Mouse (Mus musculus): ENCODE results near the gene Tpx2. TPM values are rescaled to one million over a fixed set of nuclear protein-coding genes. Genes with fewer than 3 reads are reported as not detected.

Gene Tpx2
- polyA plus RNA-seq, 1 experiment from 2014 or later, result 109 TPM

GRCm38 (mm10) chr2:152813232-152813631 lies 34.5 kb upstream of the Tpx2 start:
- Histone ChIP-seq H3K27me3 (no peaks in the 10 kb centered on the region), H3K9ac (replicated peaks) (no peak overlapping the region), H3K4me3 (no peak overlapping the region), H3K4me1 (peaks cover 27% of the 10 kb centered on the region), H3K9me3 (no peaks in the 10 kb centered on the region), H3K27ac (replicated peaks) (no peak overlapping the region), H3K36me3 (peaks cover 12% of the 10 kb centered on the region; the same call in 1 of the 2 replicates), H3K4me2 (replicated peaks) (no peak overlapping the region)
- 92% methylated on average over 1 of the region's 1 CpGs for WGBS
- no peak for ATAC-seq (ENCODE audit: low FRiP score, low read depth)

GRCm38 (mm10) chr2:152814213-152814874 lies 33.4 kb upstream of the Tpx2 start:
- 91% methylated on average over 6 of the region's 6 CpGs for WGBS
- H3K27ac ChIP-seq (replicated peaks), result no peak overlapping the region
- H3K4me1 ChIP-seq, result peaks cover 28% of the 10 kb centered on the region
- no peak overlapping the region for H3K4me3 ChIP-seq
- no peaks in the 10 kb centered on the region for H3K27me3 ChIP-seq
- ATAC-seq (ENCODE audit: low FRiP score, low read depth), result no peak
- H3K9ac ChIP-seq (replicated peaks), result no peak overlapping the region
- peaks cover 18% of the 10 kb centered on the region for H3K36me3 ChIP-seq
- no peak overlapping the region for H3K4me2 ChIP-seq (replicated peaks)
- no peaks in the 10 kb centered on the region for H3K9me3 ChIP-seq

- Histone ChIP-seq H3K4me1 (peaks cover 43% of the 10 kb centered on the region), H3K4me3 (no peak overlapping the region)
Observed at GRCm38 (mm10) chr2:152815879-152816656, 31.7 kb upstream of the Tpx2 start.

DNA sequence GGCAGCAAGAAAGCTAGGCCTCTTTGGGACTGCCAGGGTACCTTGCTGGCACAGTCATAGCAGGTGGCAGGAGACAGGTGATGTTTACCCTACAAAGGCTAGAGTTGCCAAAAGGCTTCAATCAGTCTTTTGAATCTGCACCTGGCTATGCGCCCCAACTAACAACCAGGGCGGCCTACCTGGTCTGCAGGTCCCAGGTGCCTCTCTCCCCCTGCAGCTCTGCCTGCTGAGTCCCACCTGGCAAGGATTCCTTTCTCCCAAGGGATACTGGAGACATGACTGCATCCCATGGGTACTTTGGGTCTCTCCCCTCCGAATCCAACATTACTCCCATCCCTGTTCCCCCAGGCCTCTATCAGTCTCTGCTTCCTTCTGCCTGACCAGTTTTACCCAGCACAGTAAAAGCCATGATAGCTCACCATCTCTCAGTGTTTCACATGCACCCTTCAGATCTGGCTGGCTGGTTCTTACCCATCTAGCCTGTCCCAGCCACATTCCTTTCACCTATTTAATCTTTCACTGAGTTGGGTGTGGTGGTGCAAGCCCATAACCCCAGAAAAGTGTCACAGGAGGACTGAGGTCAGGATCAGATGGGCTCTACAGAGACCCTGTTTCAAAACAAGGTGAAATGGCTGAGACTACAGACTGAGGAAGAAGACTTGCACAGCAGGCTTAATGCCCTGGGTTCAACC lies 31.0 kb upstream of the Tpx2 start:
- no peak overlapping the region for H3K9ac ChIP-seq (replicated peaks)
- peaks cover 38% of the 10 kb centered on the region for H3K36me3 ChIP-seq
- no peaks in the 10 kb centered on the region for H3K27me3 ChIP-seq
- H3K27ac ChIP-seq (replicated peaks), result no peak overlapping the region
- no peak for ATAC-seq (ENCODE audit: low FRiP score, low read depth)
- H3K4me3 ChIP-seq, result no peak overlapping the region
- no peaks in the 10 kb centered on the region for H3K9me3 ChIP-seq
- H3K4me2 ChIP-seq (replicated peaks), result no peak overlapping the region
- H3K4me1 ChIP-seq, result peaks cover 48% of the 10 kb centered on the region
- 82% methylated on average over 3 of the region's 3 CpGs for WGBS

More at GRCm38 (mm10) chr2:152815879-152816656, 31.7 kb upstream of the Tpx2 start:
- H3K9ac ChIP-seq (replicated peaks), result no peak overlapping the region
- H3K4me2 ChIP-seq (replicated peaks), result no peak overlapping the region
- H3K9me3 ChIP-seq, result no peaks in the 10 kb centered on the region
- 63% methylated on average over 7 of the region's 7 CpGs for whole genome bisulfite sequencing
- H3K27me3 ChIP-seq, result no peaks in the 10 kb centered on the region
- ATAC-seq (ENCODE audit: low FRiP score, low read depth), result no peak
- no peak overlapping the region for H3K27ac ChIP-seq (replicated peaks)
- peaks cover 31% of the 10 kb centered on the region for H3K36me3 ChIP-seq

- 75% methylated on average over 6 of the region's 6 CpGs for WGBS
- Histone ChIP-seq H3K9ac (replicated peaks) (no peak overlapping the region), H3K27ac (replicated peaks) (peak overlapping the region; percentile 39; the same call in 1 of the 2 replicates), H3K36me3 (peaks cover 40% of the 10 kb centered on the region), H3K9me3 (no peaks in the 10 kb centered on the region), H3K27me3 (no peaks in the 10 kb centered on the region), H3K4me1 (peaks cover 42% of the 10 kb centered on the region), H3K4me3 (no peak overlapping the region), H3K4me2 (replicated peaks) (no peak overlapping the region)
- no peak for ATAC-seq (ENCODE audit: low FRiP score, low read depth)
Observed at GRCm38 (mm10) chr2:152817596-152818291, 30.0 kb upstream of the Tpx2 start.

GRCm38 (mm10) chr2:152818679-152819078 lies 29.1 kb upstream of the Tpx2 start:
- no peaks in the 10 kb centered on the region for H3K9me3 ChIP-seq
- 55% methylated on average over 5 of the region's 5 CpGs for WGBS
- no peak overlapping the region for H3K9ac ChIP-seq (replicated peaks)
- H3K4me1 ChIP-seq, result peaks cover 42% of the 10 kb centered on the region
- H3K4me3 ChIP-seq, result no peak overlapping the region
- ATAC-seq (ENCODE audit: low FRiP score, low read depth), result no peak
- no peak overlapping the region for H3K27ac ChIP-seq (replicated peaks)
- H3K27me3 ChIP-seq, result no peaks in the 10 kb centered on the region
- peaks cover 40% of the 10 kb centered on the region for H3K36me3 ChIP-seq
- no peak overlapping the region for H3K4me2 ChIP-seq (replicated peaks)

DNA sequence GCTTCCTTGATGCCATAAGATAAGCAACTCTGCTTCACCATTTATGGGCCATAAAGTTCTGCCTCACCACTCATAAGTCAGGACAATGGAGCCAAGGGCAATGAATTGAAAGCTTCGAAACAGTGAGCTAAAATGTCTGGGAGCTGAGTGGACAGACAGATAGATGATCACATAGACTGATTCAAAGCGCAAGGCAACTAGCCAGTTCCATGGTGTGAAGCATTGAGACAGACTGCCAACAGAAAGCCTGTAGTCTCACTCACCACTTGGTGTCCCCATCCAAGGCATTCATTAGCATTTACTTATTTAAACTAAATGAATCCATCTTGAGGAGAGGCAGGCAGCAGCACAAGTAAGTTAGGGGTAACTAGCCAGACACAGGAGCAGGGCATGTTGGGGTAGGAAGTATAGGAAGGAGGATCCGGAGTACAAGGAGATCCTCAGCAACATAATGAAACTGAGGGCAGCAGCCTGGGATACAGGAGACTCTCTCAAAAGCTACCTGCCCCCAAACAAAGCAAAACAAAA lies 28.6 kb upstream of the Tpx2 start:
- Histone ChIP-seq H3K9ac (replicated peaks) (no peak overlapping the region), H3K36me3 (peaks cover 40% of the 10 kb centered on the region), H3K4me3 (no peak overlapping the region), H3K4me2 (replicated peaks) (no peak overlapping the region), H3K27ac (replicated peaks) (no peak overlapping the region), H3K9me3 (no peaks in the 10 kb centered on the region), H3K27me3 (no peaks in the 10 kb centered on the region), H3K4me1 (peaks cover 42% of the 10 kb centered on the region)
- no peak for ATAC-seq (ENCODE audit: low FRiP score, low read depth)
- 92% methylated on average over 3 of the region's 3 CpGs for WGBS

DNA sequence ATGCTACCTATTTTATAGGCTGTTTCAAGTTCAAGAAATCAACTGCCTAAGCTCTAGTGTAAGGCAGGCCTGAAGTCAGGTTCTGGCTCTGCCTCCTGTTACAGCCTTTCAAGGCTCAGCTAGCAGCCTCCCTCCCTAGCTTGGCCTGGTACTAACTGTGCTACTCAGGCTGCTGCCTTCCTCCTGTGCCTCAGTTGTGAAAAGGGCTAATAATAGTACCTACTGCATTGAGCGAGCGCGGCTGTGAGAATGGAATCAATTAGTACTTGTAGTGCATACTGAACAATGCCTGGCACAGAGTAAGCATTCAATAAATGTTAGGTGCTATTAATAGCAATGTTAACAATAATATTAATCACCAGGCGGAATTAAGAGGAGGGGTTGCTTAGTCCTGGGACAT lies 27.8 kb upstream of the Tpx2 start:
- H3K4me3 ChIP-seq, result no peak overlapping the region
- H3K27ac ChIP-seq (replicated peaks), result peak overlapping the region; percentile 46
- ATAC-seq (ENCODE audit: low FRiP score, low read depth), result no peak
- no peaks in the 10 kb centered on the region for H3K9me3 ChIP-seq
- no peaks in the 10 kb centered on the region for H3K27me3 ChIP-seq
- H3K9ac ChIP-seq (replicated peaks), result no peak overlapping the region
- H3K36me3 ChIP-seq, result peaks cover 40% of the 10 kb centered on the region
- H3K4me2 ChIP-seq (replicated peaks), result no peak overlapping the region
- peaks cover 43% of the 10 kb centered on the region for H3K4me1 ChIP-seq
- 63% methylated on average over 4 of the region's 4 CpGs for WGBS

- Histone ChIP-seq H3K4me1 (peaks cover 48% of the 10 kb centered on the region), H3K4me2 (replicated peaks) (no peak overlapping the region), H3K4me3 (no peak overlapping the region), H3K9ac (replicated peaks) (no peak overlapping the region), H3K36me3 (peaks cover 42% of the 10 kb centered on the region), H3K27ac (replicated peaks) (peak overlapping the region; percentile 46), H3K27me3 (no peaks in the 10 kb centered on the region), H3K9me3 (no peaks in the 10 kb centered on the region)
- ATAC-seq (ENCODE audit: low FRiP score, low read depth), result no peak
- 11% methylated on average over 2 of the region's 2 CpGs for WGBS
Observed at GRCm38 (mm10) chr2:152820369-152820768, 27.4 kb upstream of the Tpx2 start.

DNA sequence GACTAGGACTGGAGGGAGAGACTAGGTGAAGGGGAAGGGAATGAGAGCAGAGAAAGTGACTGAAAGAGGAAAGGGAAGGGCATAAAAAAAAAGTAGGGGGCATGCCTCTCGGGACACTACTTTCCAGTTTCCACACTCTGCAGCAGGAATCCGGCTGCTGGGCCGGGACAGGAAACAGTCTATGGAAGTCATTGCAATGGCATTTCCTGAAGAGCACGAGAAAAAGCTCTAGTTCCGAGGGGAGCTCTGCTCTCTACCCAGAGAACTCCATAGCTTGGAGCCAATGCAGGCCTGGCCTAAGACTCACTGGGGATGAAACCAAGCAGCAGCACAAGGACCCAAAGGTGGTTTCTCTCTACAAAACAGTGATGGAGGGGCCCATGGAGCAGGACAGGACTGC lies 26.7 kb upstream of the Tpx2 start:
- H3K4me2 ChIP-seq (replicated peaks), result no peak overlapping the region
- H3K9me3 ChIP-seq, result no peaks in the 10 kb centered on the region
- H3K27ac ChIP-seq (replicated peaks), result 0 out of 2 replicates have a peak overlapping the region, but pooled peaks have one; percentile 46
- no peak overlapping the region for H3K4me3 ChIP-seq
- H3K36me3 ChIP-seq, result peaks cover 45% of the 10 kb centered on the region
- WGBS, result 78% methylated on average over 5 of the region's 5 CpGs
- H3K9ac ChIP-seq (replicated peaks), result no peak overlapping the region
- ATAC-seq (ENCODE audit: low FRiP score, low read depth), result no peak
- no peaks in the 10 kb centered on the region for H3K27me3 ChIP-seq
- peaks cover 53% of the 10 kb centered on the region for H3K4me1 ChIP-seq

GRCm38 (mm10) chr2:152821566-152821965 lies 26.2 kb upstream of the Tpx2 start:
- no peak overlapping the region for H3K4me2 ChIP-seq (replicated peaks)
- H3K9me3 ChIP-seq, result no peaks in the 10 kb centered on the region
- peaks cover 41% of the 10 kb centered on the region for H3K36me3 ChIP-seq
- H3K4me1 ChIP-seq, result peaks cover 54% of the 10 kb centered on the region
- H3K27ac ChIP-seq (replicated peaks), result 0 out of 2 replicates have a peak overlapping the region, but pooled peaks have one; percentile 46
- no peak overlapping the region for H3K9ac ChIP-seq (replicated peaks)
- ATAC-seq (ENCODE audit: low FRiP score, low read depth), result no peak
- H3K27me3 ChIP-seq, result no peaks in the 10 kb centered on the region
- no peak overlapping the region for H3K4me3 ChIP-seq
